Comparison of ENCODE assay signal across 10 mouse cellular contexts in genomic region chr17:12739516-12739915, GRCm38 (mm10). TPM values are rescaled to one million over a fixed set of nuclear protein-coding genes. Genes with fewer than 3 reads are reported as not detected.
DNase-seq lines count a peak whose midpoint lies in the region; ATAC-seq and TF ChIP-seq lines count a peak whose summit lies in the region.
"Had no signal": no experiment of that assay in that cellular context is flagged by ENCODE, and none has a peak within 500 bp of the region (broad histone marks: within the 10 kb centered on the region; RNA-seq: fewer than 3 reads in every experiment).

No protein-coding gene starts in this region.

- no peak for DNase-seq in lung, postnatal 36 days
- peak in 1 of 2 experiments; percentile 64 for DNase-seq in heart, adult 2 months
- no peak for DNase-seq in cerebellum, adult 18-20 months
- DNase-seq in right cerebral cortex, postnatal 25 days = no peak
- DNase-seq: thymus, postnatal 14 days had no signal

- TF ChIP-seq CTCF in heart, adult 2 months (IDR thresholded peaks at IDR 0.05) = no peak

- H3K4me2 ChIP-seq in lung, embryonic 15.5 days = no peak overlapping the region
- H3K4me2 ChIP-seq in intestine, embryonic 15.5 days (replicated peaks) = no peak overlapping the region
- H3K4me2 ChIP-seq in stomach, embryonic 15.5 days = no peak overlapping the region
- no peak overlapping the region for H3K4me2 ChIP-seq in midbrain, embryonic 16.5 days (ENCODE audit: low read length)
- H3K4me2 ChIP-seq: neural tube, embryonic 12.5 days had no signal

- peaks cover 78% of the 10 kb centered on the region for H3K36me3 ChIP-seq in lung, embryonic 15.5 days
- peaks cover 43% of the 10 kb centered on the region for H3K36me3 ChIP-seq in heart, adult 2 months (ENCODE audit: control insufficient read depth, insufficient read depth, low read length)
- H3K36me3 ChIP-seq in intestine, embryonic 15.5 days = peaks cover 36% of the 10 kb centered on the region
- H3K36me3 ChIP-seq in stomach, embryonic 15.5 days = peaks cover 37% of the 10 kb centered on the region
- peaks cover 24% of the 10 kb centered on the region for H3K36me3 ChIP-seq in midbrain, embryonic 16.5 days (ENCODE audit: control insufficient read depth, insufficient read depth, low read length)

- no peak for TF ChIP-seq EP300 in heart, adult 2 months (IDR thresholded peaks at IDR 0.05; ENCODE audit: insufficient read depth, low read depth, low read length)

- no peak for ATAC-seq in lung, embryonic 15.5 days (ENCODE audit: borderline replicate concordance, extremely low read depth, low FRiP score, low TSS enrichment)
- no peak for ATAC-seq in intestine, embryonic 15.5 days
- ATAC-seq in stomach, embryonic 15.5 days (ENCODE audit: insufficient read depth, low FRiP score, low read depth) = no peak
- no peak for ATAC-seq in midbrain, embryonic 16.5 days

- 37% methylated on average over 4 of the region's 4 CpGs for WGBS in lung, embryonic 15.5 days
- WGBS in heart, adult 2 months = 26% methylated on average over 4 of the region's 4 CpGs
- 50% methylated on average over 4 of the region's 4 CpGs for WGBS in intestine, embryonic 15.5 days
- 42% methylated on average over 4 of the region's 4 CpGs for WGBS in stomach, embryonic 15.5 days
- WGBS in midbrain, embryonic 16.5 days = 90% methylated on average over 4 of the region's 4 CpGs

- H3K9me3 ChIP-seq in lung, embryonic 15.5 days = peaks cover 19% of the 10 kb centered on the region; the same call in 1 of the 2 replicates
- no peaks in the 10 kb centered on the region for H3K9me3 ChIP-seq in intestine, embryonic 15.5 days
- H3K9me3 ChIP-seq in stomach, embryonic 15.5 days = no peaks in the 10 kb centered on the region; the same call in 1 of the 2 replicates
- H3K9me3 ChIP-seq in midbrain, embryonic 16.5 days (replicated peaks; ENCODE audit: control insufficient read depth, low read length, poor library complexity, severe bottlenecking) = peaks cover 18% of the 10 kb centered on the region

- no peak overlapping the region for H3K9ac ChIP-seq in lung, embryonic 15.5 days
- no peak overlapping the region for H3K9ac ChIP-seq in heart, adult 2 months (ENCODE audit: low read depth, low read length)
- no peak overlapping the region for H3K9ac ChIP-seq in intestine, embryonic 15.5 days
- H3K9ac ChIP-seq in stomach, embryonic 15.5 days = no peak overlapping the region
- H3K9ac ChIP-seq in midbrain, embryonic 16.5 days (ENCODE audit: low read depth, low read length) = no peak overlapping the region
- H3K9ac ChIP-seq: neural tube, embryonic 12.5 days had no signal

- no peaks in the 10 kb centered on the region for H3K27me3 ChIP-seq in lung, embryonic 15.5 days
- no peaks in the 10 kb centered on the region for H3K27me3 ChIP-seq in heart, adult 2 months (ENCODE audit: control insufficient read depth, insufficient read depth, low read length)
- H3K27me3 ChIP-seq in intestine, embryonic 15.5 days (replicated peaks) = no peaks in the 10 kb centered on the region
- H3K27me3 ChIP-seq in stomach, embryonic 15.5 days (replicated peaks) = no peaks in the 10 kb centered on the region
- no peaks in the 10 kb centered on the region for H3K27me3 ChIP-seq in midbrain, embryonic 16.5 days (ENCODE audit: control insufficient read depth, insufficient read depth, low read depth, low read length)
- H3K27me3 ChIP-seq: neural tube, embryonic 12.5 days had no signal

- peak overlapping the region; percentile 80 for H3K27ac ChIP-seq in lung, embryonic 15.5 days
- H3K27ac ChIP-seq in heart, adult 2 months = peak overlapping the region; percentile 89
- H3K27ac ChIP-seq in intestine, embryonic 15.5 days = peak overlapping the region; percentile 74
- peak overlapping the region; percentile 86 for H3K27ac ChIP-seq in stomach, embryonic 15.5 days
- no peak overlapping the region for H3K27ac ChIP-seq in midbrain, embryonic 16.5 days (ENCODE audit: low read length)
- H3K27ac ChIP-seq: neural tube, embryonic 12.5 days had no signal

- no peak for TF ChIP-seq POLR2A in heart, adult 2 months (IDR thresholded peaks at IDR 0.05; ENCODE audit: insufficient read depth, low read depth, low read length)

- no peak overlapping the region for H3K4me3 ChIP-seq in lung, embryonic 15.5 days
- no peak overlapping the region for H3K4me3 ChIP-seq in heart, adult 2 months
- no peak overlapping the region for H3K4me3 ChIP-seq in intestine, embryonic 15.5 days (replicated peaks)
- no peak overlapping the region for H3K4me3 ChIP-seq in stomach, embryonic 15.5 days (replicated peaks)
- no peak overlapping the region for H3K4me3 ChIP-seq in midbrain, embryonic 16.5 days (ENCODE audit: low read depth, low read length)
- H3K4me3 ChIP-seq: neural tube, embryonic 12.5 days had no signal

- peaks cover 7% of the 10 kb centered on the region for H3K79me2 ChIP-seq in heart, adult 2 months (replicated peaks; ENCODE audit: control insufficient read depth, insufficient read depth, low read length)

- intact Hi-C loops in heart, adult 2 months (cut with DNase I) = loop anchor here (1.0 to 2.0 kb wide), 2 partner anchors 15 to 55 kb away; no protein-coding TSS in a partner anchor

- peaks cover 42% of the 10 kb centered on the region for H3K4me1 ChIP-seq in lung, embryonic 15.5 days
- H3K4me1 ChIP-seq in heart, adult 2 months (ENCODE audit: control insufficient read depth, insufficient read depth, low read length) = peaks cover 34% of the 10 kb centered on the region
- peaks cover 32% of the 10 kb centered on the region for H3K4me1 ChIP-seq in intestine, embryonic 15.5 days (replicated peaks)
- peaks cover 15% of the 10 kb centered on the region for H3K4me1 ChIP-seq in stomach, embryonic 15.5 days
- H3K4me1 ChIP-seq in midbrain, embryonic 16.5 days (ENCODE audit: control insufficient read depth, insufficient read depth, low read length) = no peaks in the 10 kb centered on the region

RNA-seq across cellular contexts. Expression of gene Igf2r, which starts 29.9 kb away (rescaled TPM):
- 58.4 and 62.5 TPM in 2 replicates for polyA plus RNA-seq in lung, embryonic 15.5 days (2015; fragmentation: Nextera tagmentation; extraction: Ambion mirVana)
- total RNA-seq in heart, adult 2 months (2021) = 100 to 1,000 TPM in 1 of 2 experiments, 10 to 100 TPM in 1; 98.9 to 116 TPM
- 34.0 and 53.7 TPM in 2 replicates for polyA plus RNA-seq in heart, adult 2 months (2012; rRNA removed)
- 37.5 and 38.9 TPM in 2 replicates for polyA plus RNA-seq in intestine, embryonic 15.5 days (2015; fragmentation: Nextera tagmentation; extraction: Ambion mirVana)
- polyA plus RNA-seq in stomach, embryonic 15.5 days (2015; fragmentation: Nextera tagmentation; extraction: Ambion mirVana) = 35.1 and 36.1 TPM in 2 replicates
- 9.6 and 10.9 TPM in 2 replicates for polyA plus RNA-seq in midbrain, embryonic 16.5 days (2015; fragmentation: Nextera tagmentation; extraction: Ambion mirVana)
